Mouse (Mus musculus): ENCODE measurements at regions not wholly inside any gene's neighbourhood (a gene's known extent, or its start where the extent isn't known, plus 50 kb on each side); places are given as distances from the start of the nearest gene placed in this dataset.

- no peak overlapping the region for H3K4me2 ChIP-seq (ENCODE audit: low read depth, low read length)
- H3K27me3 ChIP-seq (ENCODE audit: control insufficient read depth, insufficient read depth, low read length): no peaks in the 10 kb centered on the region
- H3K9ac ChIP-seq (replicated peaks; ENCODE audit: low read depth, low read length): no peak overlapping the region
- ATAC-seq (ENCODE audit: low read depth): peak; percentile 68
- no peaks in the 10 kb centered on the region for H3K36me3 ChIP-seq (ENCODE audit: control insufficient read depth, insufficient read depth, low read length)
- H3K9me3 ChIP-seq (ENCODE audit: control insufficient read depth, low read length): no peaks in the 10 kb centered on the region
- H3K27ac ChIP-seq (ENCODE audit: low read depth, low read length): no peak overlapping the region
- 66% methylated on average over 6 of the region's 6 CpGs for WGBS
- no peaks in the 10 kb centered on the region for H3K4me1 ChIP-seq (ENCODE audit: control insufficient read depth, insufficient read depth, low read length)
- no peak overlapping the region for H3K4me3 ChIP-seq (ENCODE audit: low read depth, low read length)
These were observed 101.3 kb upstream of the A26c2 start for GRCm38 (mm10) chr7:62924585-62925331.

GRCm38 (mm10) chr7:62922246-62922645, 98.8 kb upstream of the A26c2 start:
- no peaks in the 10 kb centered on the region for H3K9me3 ChIP-seq (ENCODE audit: control insufficient read depth, low read length)
- WGBS: 0% methylated on average over 1 of the region's 1 CpGs
- no peaks in the 10 kb centered on the region for H3K27me3 ChIP-seq (ENCODE audit: control insufficient read depth, insufficient read depth, low read length)
- no peak for ATAC-seq (ENCODE audit: low read depth)
- no peak overlapping the region for H3K4me2 ChIP-seq (ENCODE audit: low read depth, low read length)
- no peaks in the 10 kb centered on the region for H3K4me1 ChIP-seq (ENCODE audit: control insufficient read depth, insufficient read depth, low read length)
- no peak overlapping the region for H3K9ac ChIP-seq (replicated peaks; ENCODE audit: low read depth, low read length)
- H3K36me3 ChIP-seq (ENCODE audit: control insufficient read depth, insufficient read depth, low read length): no peaks in the 10 kb centered on the region
- H3K4me3 ChIP-seq (ENCODE audit: low read depth, low read length): no peak overlapping the region
- H3K27ac ChIP-seq (ENCODE audit: low read depth, low read length): no peak overlapping the region

- no peak overlapping the region for H3K9ac ChIP-seq (replicated peaks; ENCODE audit: low read depth, low read length)
- WGBS: 83% methylated on average over 4 of the region's 4 CpGs
- no peaks in the 10 kb centered on the region for H3K4me1 ChIP-seq (ENCODE audit: control insufficient read depth, insufficient read depth, low read length)
- H3K4me2 ChIP-seq (ENCODE audit: low read depth, low read length): no peak overlapping the region
- H3K9me3 ChIP-seq (ENCODE audit: control insufficient read depth, low read length): no peaks in the 10 kb centered on the region
- ATAC-seq (ENCODE audit: low read depth): no peak
- no peak overlapping the region for H3K4me3 ChIP-seq (ENCODE audit: low read depth, low read length)
- H3K27ac ChIP-seq (ENCODE audit: low read depth, low read length): no peak overlapping the region
- no peaks in the 10 kb centered on the region for H3K27me3 ChIP-seq (ENCODE audit: control insufficient read depth, insufficient read depth, low read length)
- no peaks in the 10 kb centered on the region for H3K36me3 ChIP-seq (ENCODE audit: control insufficient read depth, insufficient read depth, low read length)
These were observed 70.9 kb upstream of the A26c2 start for GRCm38 (mm10) chr7:62894337-62894736.

DNA sequence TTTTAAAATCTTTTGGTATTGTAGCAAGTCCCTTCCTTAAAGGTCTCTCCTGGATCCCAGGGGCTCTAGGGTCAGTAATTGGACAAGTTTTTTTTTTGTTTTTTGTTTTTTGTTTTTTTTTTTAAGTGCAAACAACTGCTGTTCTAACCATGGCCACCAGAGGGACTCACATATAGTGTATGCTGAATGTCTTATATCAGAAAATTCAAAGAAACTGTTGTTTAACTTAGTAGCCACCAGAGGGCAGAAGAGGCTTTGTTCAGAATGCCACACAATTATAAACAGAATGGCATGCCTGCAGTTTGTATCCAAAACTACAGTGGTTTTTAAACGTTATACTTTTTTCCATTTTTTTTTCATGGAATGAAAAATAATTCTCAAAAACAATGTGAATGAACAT, 53.6 kb upstream of the A26c2 start:
- ATAC-seq (ENCODE audit: low read depth): peak; percentile 86; the same call in 1 of the 2 replicates
- H3K9me3 ChIP-seq (ENCODE audit: control insufficient read depth, low read length): no peaks in the 10 kb centered on the region
- H3K4me3 ChIP-seq (ENCODE audit: low read depth, low read length): no peak overlapping the region
- no peaks in the 10 kb centered on the region for H3K27me3 ChIP-seq (ENCODE audit: control insufficient read depth, insufficient read depth, low read length)
- H3K4me1 ChIP-seq (ENCODE audit: control insufficient read depth, insufficient read depth, low read length): no peaks in the 10 kb centered on the region
- 10% methylated on average over 1 of the region's 1 CpGs for WGBS
- H3K9ac ChIP-seq (replicated peaks; ENCODE audit: low read depth, low read length): no peak overlapping the region
- H3K27ac ChIP-seq (ENCODE audit: low read depth, low read length): no peak overlapping the region
- H3K4me2 ChIP-seq (ENCODE audit: low read depth, low read length): no peak overlapping the region
- H3K36me3 ChIP-seq (ENCODE audit: control insufficient read depth, insufficient read depth, low read length): no peaks in the 10 kb centered on the region
